Mouse (Mus musculus): ENCODE results near the gene Ctdspl. TPM values are rescaled to one million over a fixed set of nuclear protein-coding genes. Genes with fewer than 3 reads are reported as not detected.
A peak's percentile ranks its signal among the peaks of the same experiment; 100 is the strongest.

The Ctdspl gene
- polyA plus RNA-seq, 1 experiment from 2014 or later, result 2.4 TPM

GRCm38 (mm10) chr9:118883150-118883549, 43.1 kb upstream of the Ctdspl start:
- Histone ChIP-seq H3K4me3 (ENCODE audit: low read depth, low read length) (no peak overlapping the region), H3K4me2 (ENCODE audit: low read depth, low read length) (no peak overlapping the region), H3K27ac (ENCODE audit: low read depth) (no peak overlapping the region), H3K9me3 (ENCODE audit: low read length) (no peaks in the 10 kb centered on the region), H3K4me1 (ENCODE audit: insufficient read depth) (no peaks in the 10 kb centered on the region), H3K36me3 (replicated peaks; ENCODE audit: insufficient read depth, low read length) (no peaks in the 10 kb centered on the region), H3K27me3 (ENCODE audit: insufficient read depth, low read length) (no peaks in the 10 kb centered on the region), H3K9ac (replicated peaks) (no peak overlapping the region)
- ATAC-seq (no peak), DNase-seq (no peak)
- WGBS (ENCODE audit: insufficient replicate concordance), result 65% methylated on average over 7 of the region's 7 CpGs
- TF ChIP-seq CTCF (IDR thresholded peaks at IDR 0.05; ENCODE audit: low read depth), result no peak
- TF ChIP-seq EP300 (IDR thresholded peaks at IDR 0.05; ENCODE audit: low read depth), result no peak

GRCm38 (mm10) chr9:118885785-118886184, 40.5 kb upstream of the Ctdspl start:
- Histone ChIP-seq H3K9me3 (ENCODE audit: low read length) (no peaks in the 10 kb centered on the region), H3K27ac (ENCODE audit: low read depth) (no peak overlapping the region), H3K9ac (replicated peaks) (no peak overlapping the region), H3K27me3 (ENCODE audit: insufficient read depth, low read length) (no peaks in the 10 kb centered on the region), H3K36me3 (replicated peaks; ENCODE audit: insufficient read depth, low read length) (no peaks in the 10 kb centered on the region), H3K4me3 (ENCODE audit: low read depth, low read length) (no peak overlapping the region), H3K4me2 (ENCODE audit: low read depth, low read length) (no peak overlapping the region), H3K4me1 (ENCODE audit: insufficient read depth) (no peaks in the 10 kb centered on the region)
- TF ChIP-seq EP300 (IDR thresholded peaks at IDR 0.05; ENCODE audit: low read depth), result no peak
- TF ChIP-seq CTCF (IDR thresholded peaks at IDR 0.05; ENCODE audit: low read depth), result no peak
- ATAC-seq, result no peak
- no peak for DNase-seq
- WGBS (ENCODE audit: insufficient replicate concordance), result 68% methylated on average over 6 of the region's 6 CpGs

GRCm38 (mm10) chr9:118887201-118887600, 39.1 kb upstream of the Ctdspl start:
- H3K27ac ChIP-seq (ENCODE audit: low read depth), result no peak overlapping the region
- 85% methylated on average over 7 of the region's 7 CpGs for WGBS (ENCODE audit: insufficient replicate concordance)
- no peaks in the 10 kb centered on the region for H3K4me1 ChIP-seq (ENCODE audit: insufficient read depth)
- H3K9me3 ChIP-seq (ENCODE audit: low read length), result no peaks in the 10 kb centered on the region
- ATAC-seq (no peak), DNase-seq (no peak)
- TF ChIP-seq EP300 (IDR thresholded peaks at IDR 0.05; ENCODE audit: low read depth) (no peak), CTCF (IDR thresholded peaks at IDR 0.05; ENCODE audit: low read depth) (no peak)
- H3K36me3 ChIP-seq (replicated peaks; ENCODE audit: insufficient read depth, low read length), result no peaks in the 10 kb centered on the region
- H3K4me3 ChIP-seq (ENCODE audit: low read depth, low read length), result no peak overlapping the region
- H3K9ac ChIP-seq (replicated peaks), result no peak overlapping the region
- no peak overlapping the region for H3K4me2 ChIP-seq (ENCODE audit: low read depth, low read length)
- H3K27me3 ChIP-seq (ENCODE audit: insufficient read depth, low read length), result no peaks in the 10 kb centered on the region

- no peaks in the 10 kb centered on the region for H3K27me3 ChIP-seq (ENCODE audit: insufficient read depth, low read length)
- no peak overlapping the region for H3K4me2 ChIP-seq (ENCODE audit: low read depth, low read length)
- no peaks in the 10 kb centered on the region for H3K4me1 ChIP-seq (ENCODE audit: insufficient read depth)
- DNase-seq, result no peak
- ATAC-seq, result no peak
- no peak overlapping the region for H3K9ac ChIP-seq (replicated peaks)
- no peak overlapping the region for H3K27ac ChIP-seq (ENCODE audit: low read depth)
- TF ChIP-seq EP300 (IDR thresholded peaks at IDR 0.05; ENCODE audit: low read depth) (no peak), CTCF (IDR thresholded peaks at IDR 0.05; ENCODE audit: low read depth) (peak; percentile 22; the same call in 1 of the 2 replicates)
- no peak overlapping the region for H3K4me3 ChIP-seq (ENCODE audit: low read depth, low read length)
- H3K9me3 ChIP-seq (ENCODE audit: low read length), result no peaks in the 10 kb centered on the region
- no peaks in the 10 kb centered on the region for H3K36me3 ChIP-seq (replicated peaks; ENCODE audit: insufficient read depth, low read length)
- 89% methylated on average over 8 of the region's 8 CpGs for WGBS (ENCODE audit: insufficient replicate concordance)
These were observed 38.5 kb upstream of the Ctdspl start for GRCm38 (mm10) chr9:118887734-118888133.

GRCm38 (mm10) chr9:118890149-118890548, 36.1 kb upstream of the Ctdspl start:
- Histone ChIP-seq H3K9me3 (ENCODE audit: low read length) (no peaks in the 10 kb centered on the region), H3K4me2 (ENCODE audit: low read depth, low read length) (no peak overlapping the region), H3K36me3 (replicated peaks; ENCODE audit: insufficient read depth, low read length) (no peaks in the 10 kb centered on the region), H3K27me3 (ENCODE audit: insufficient read depth, low read length) (no peaks in the 10 kb centered on the region), H3K4me3 (ENCODE audit: low read depth, low read length) (no peak overlapping the region), H3K9ac (replicated peaks) (no peak overlapping the region), H3K4me1 (ENCODE audit: insufficient read depth) (no peaks in the 10 kb centered on the region), H3K27ac (ENCODE audit: low read depth) (no peak overlapping the region)
- WGBS (ENCODE audit: insufficient replicate concordance), result 52% methylated on average over 4 of the region's 4 CpGs
- TF ChIP-seq EP300 (IDR thresholded peaks at IDR 0.05; ENCODE audit: low read depth), result no peak
- TF ChIP-seq CTCF (IDR thresholded peaks at IDR 0.05; ENCODE audit: low read depth), result no peak
- DNase-seq, result no peak
- no peak for ATAC-seq

GRCm38 (mm10) chr9:118890645-118891044, 35.6 kb upstream of the Ctdspl start:
- Histone ChIP-seq H3K27me3 (ENCODE audit: insufficient read depth, low read length) (no peaks in the 10 kb centered on the region), H3K36me3 (replicated peaks; ENCODE audit: insufficient read depth, low read length) (no peaks in the 10 kb centered on the region), H3K4me3 (ENCODE audit: low read depth, low read length) (no peak overlapping the region), H3K9me3 (ENCODE audit: low read length) (no peaks in the 10 kb centered on the region), H3K27ac (ENCODE audit: low read depth) (no peak overlapping the region), H3K4me2 (ENCODE audit: low read depth, low read length) (no peak overlapping the region), H3K9ac (replicated peaks) (no peak overlapping the region), H3K4me1 (ENCODE audit: insufficient read depth) (no peaks in the 10 kb centered on the region)
- 75% methylated on average over 2 of the region's 2 CpGs for WGBS (ENCODE audit: insufficient replicate concordance)
- ATAC-seq, result no peak
- no peak for TF ChIP-seq EP300 (IDR thresholded peaks at IDR 0.05; ENCODE audit: low read depth)
- no peak for TF ChIP-seq CTCF (IDR thresholded peaks at IDR 0.05; ENCODE audit: low read depth)
- no peak for DNase-seq

GRCm38 (mm10) chr9:118891068-118891467, 35.2 kb upstream of the Ctdspl start:
- Histone ChIP-seq H3K27ac (ENCODE audit: low read depth) (no peak overlapping the region), H3K4me3 (ENCODE audit: low read depth, low read length) (no peak overlapping the region), H3K4me1 (ENCODE audit: insufficient read depth) (no peaks in the 10 kb centered on the region), H3K9me3 (ENCODE audit: low read length) (no peaks in the 10 kb centered on the region), H3K4me2 (ENCODE audit: low read depth, low read length) (no peak overlapping the region), H3K27me3 (ENCODE audit: insufficient read depth, low read length) (no peaks in the 10 kb centered on the region), H3K36me3 (replicated peaks; ENCODE audit: insufficient read depth, low read length) (no peaks in the 10 kb centered on the region), H3K9ac (replicated peaks) (no peak overlapping the region)
- WGBS (ENCODE audit: insufficient replicate concordance), result 78% methylated on average over 6 of the region's 6 CpGs
- no peak for ATAC-seq
- DNase-seq, result no peak
- TF ChIP-seq CTCF (IDR thresholded peaks at IDR 0.05; ENCODE audit: low read depth), result no peak
- TF ChIP-seq EP300 (IDR thresholded peaks at IDR 0.05; ENCODE audit: low read depth), result no peak
